Mouse (Mus musculus): ENCODE results near the gene Itga6. TPM values are rescaled to one million over a fixed set of nuclear protein-coding genes. Genes with fewer than 3 reads are reported as not detected.

The Itga6 gene
- polyA plus RNA-seq, 1 experiment: 151 TPM

GRCm38 (mm10) chr2:71888437-71888836 lies 143.0 kb downstream of the Itga6 start:
- Histone ChIP-seq H3K9me3 (replicated peaks; ENCODE audit: control insufficient read depth, insufficient read depth, low read length, poor library complexity, severe bottlenecking) (no peaks in the 10 kb centered on the region), H3K27ac (ENCODE audit: insufficient read depth, low read length) (no peak overlapping the region), H3K4me3 (ENCODE audit: low read depth, low read length) (no peak overlapping the region), H3K4me1 (ENCODE audit: control insufficient read depth, insufficient read depth, low read length) (no peaks in the 10 kb centered on the region), H3K9ac (ENCODE audit: low read depth, poor library complexity, severe bottlenecking) (no peak overlapping the region), H3K36me3 (ENCODE audit: control insufficient read depth, insufficient read depth, low read length, poor library complexity, severe bottlenecking) (peaks cover 72% of the 10 kb centered on the region), H3K27me3 (ENCODE audit: control insufficient read depth, insufficient read depth, low read length, poor library complexity, severe bottlenecking) (no peaks in the 10 kb centered on the region)
- peak; percentile 62 for TF ChIP-seq CTCF (IDR thresholded peaks at IDR 0.05; ENCODE audit: low read depth, low read length)
- no peak for TF ChIP-seq POLR2A (IDR thresholded peaks at IDR 0.05; ENCODE audit: insufficient read depth, low read length)

- H3K4me1 ChIP-seq (ENCODE audit: control insufficient read depth, insufficient read depth, low read length): no peaks in the 10 kb centered on the region
- no peak overlapping the region for H3K27ac ChIP-seq (ENCODE audit: insufficient read depth, low read length)
- no peak overlapping the region for H3K4me3 ChIP-seq (ENCODE audit: low read depth, low read length)
- TF ChIP-seq EP300 (IDR thresholded peaks at IDR 0.05; ENCODE audit: insufficient read depth, low read depth, low read length) (no peak), POLR2A (IDR thresholded peaks at IDR 0.05; ENCODE audit: insufficient read depth, low read length) (no peak), CTCF (IDR thresholded peaks at IDR 0.05; ENCODE audit: low read depth, low read length) (no peak)
- H3K36me3 ChIP-seq (ENCODE audit: control insufficient read depth, insufficient read depth, low read length, poor library complexity, severe bottlenecking): peaks cover 71% of the 10 kb centered on the region
- H3K9me3 ChIP-seq (replicated peaks; ENCODE audit: control insufficient read depth, insufficient read depth, low read length, poor library complexity, severe bottlenecking): no peaks in the 10 kb centered on the region
- H3K9ac ChIP-seq (ENCODE audit: low read depth, poor library complexity, severe bottlenecking): no peak overlapping the region
- H3K27me3 ChIP-seq (ENCODE audit: control insufficient read depth, insufficient read depth, low read length, poor library complexity, severe bottlenecking): no peaks in the 10 kb centered on the region
These were observed 146.1 kb downstream of the Itga6 start for GRCm38 (mm10) chr2:71891536-71891935.

- Histone ChIP-seq H3K9me3 (replicated peaks; ENCODE audit: control insufficient read depth, insufficient read depth, low read length, poor library complexity, severe bottlenecking) (no peaks in the 10 kb centered on the region), H3K4me3 (ENCODE audit: low read depth, low read length) (no peak overlapping the region), H3K9ac (ENCODE audit: low read depth, poor library complexity, severe bottlenecking) (no peak overlapping the region), H3K27ac (ENCODE audit: insufficient read depth, low read length) (no peak overlapping the region), H3K36me3 (ENCODE audit: control insufficient read depth, insufficient read depth, low read length, poor library complexity, severe bottlenecking) (peaks cover 72% of the 10 kb centered on the region), H3K27me3 (ENCODE audit: control insufficient read depth, insufficient read depth, low read length, poor library complexity, severe bottlenecking) (no peaks in the 10 kb centered on the region), H3K4me1 (ENCODE audit: control insufficient read depth, insufficient read depth, low read length) (no peaks in the 10 kb centered on the region)
- no peak for TF ChIP-seq EP300 (IDR thresholded peaks at IDR 0.05; ENCODE audit: insufficient read depth, low read depth, low read length)
These were observed 147.4 kb downstream of the Itga6 start for GRCm38 (mm10) chr2:71892741-71893349.

- Histone ChIP-seq H3K27me3 (ENCODE audit: control insufficient read depth, insufficient read depth, low read length, poor library complexity, severe bottlenecking) (no peaks in the 10 kb centered on the region), H3K4me1 (ENCODE audit: control insufficient read depth, insufficient read depth, low read length) (no peaks in the 10 kb centered on the region), H3K9ac (ENCODE audit: low read depth, poor library complexity, severe bottlenecking) (no peak overlapping the region), H3K27ac (ENCODE audit: insufficient read depth, low read length) (no peak overlapping the region), H3K4me3 (ENCODE audit: low read depth, low read length) (no peak overlapping the region), H3K36me3 (ENCODE audit: control insufficient read depth, insufficient read depth, low read length, poor library complexity, severe bottlenecking) (peaks cover 63% of the 10 kb centered on the region), H3K9me3 (replicated peaks; ENCODE audit: control insufficient read depth, insufficient read depth, low read length, poor library complexity, severe bottlenecking) (no peaks in the 10 kb centered on the region)
- TF ChIP-seq CTCF (IDR thresholded peaks at IDR 0.05; ENCODE audit: low read depth, low read length) (no peak), POLR2A (IDR thresholded peaks at IDR 0.05; ENCODE audit: insufficient read depth, low read length) (no peak), EP300 (IDR thresholded peaks at IDR 0.05; ENCODE audit: insufficient read depth, low read depth, low read length) (no peak)
These were observed 150.3 kb downstream of the Itga6 start for GRCm38 (mm10) chr2:71895596-71896286.

GRCm38 (mm10) chr2:71897420-71897819 lies 152.0 kb downstream of the Itga6 start:
- Histone ChIP-seq H3K9me3 (replicated peaks; ENCODE audit: control insufficient read depth, insufficient read depth, low read length, poor library complexity, severe bottlenecking) (no peaks in the 10 kb centered on the region), H3K4me3 (ENCODE audit: low read depth, low read length) (no peak overlapping the region), H3K9ac (ENCODE audit: low read depth, poor library complexity, severe bottlenecking) (no peak overlapping the region), H3K27me3 (ENCODE audit: control insufficient read depth, insufficient read depth, low read length, poor library complexity, severe bottlenecking) (no peaks in the 10 kb centered on the region), H3K36me3 (ENCODE audit: control insufficient read depth, insufficient read depth, low read length, poor library complexity, severe bottlenecking) (peaks cover 59% of the 10 kb centered on the region), H3K27ac (ENCODE audit: insufficient read depth, low read length) (no peak overlapping the region), H3K4me1 (ENCODE audit: control insufficient read depth, insufficient read depth, low read length) (no peaks in the 10 kb centered on the region)
- no peak for TF ChIP-seq EP300 (IDR thresholded peaks at IDR 0.05; ENCODE audit: insufficient read depth, low read depth, low read length)
- TF ChIP-seq CTCF (IDR thresholded peaks at IDR 0.05; ENCODE audit: low read depth, low read length): no peak
- no peak for TF ChIP-seq POLR2A (IDR thresholded peaks at IDR 0.05; ENCODE audit: insufficient read depth, low read length)

- Histone ChIP-seq H3K4me3 (ENCODE audit: low read depth, low read length) (no peak overlapping the region), H3K27ac (ENCODE audit: insufficient read depth, low read length) (no peak overlapping the region), H3K9me3 (replicated peaks; ENCODE audit: control insufficient read depth, insufficient read depth, low read length, poor library complexity, severe bottlenecking) (no peaks in the 10 kb centered on the region), H3K4me1 (ENCODE audit: control insufficient read depth, insufficient read depth, low read length) (no peaks in the 10 kb centered on the region), H3K9ac (ENCODE audit: low read depth, poor library complexity, severe bottlenecking) (no peak overlapping the region), H3K36me3 (ENCODE audit: control insufficient read depth, insufficient read depth, low read length, poor library complexity, severe bottlenecking) (peaks cover 56% of the 10 kb centered on the region), H3K27me3 (ENCODE audit: control insufficient read depth, insufficient read depth, low read length, poor library complexity, severe bottlenecking) (no peaks in the 10 kb centered on the region)
- TF ChIP-seq EP300 (IDR thresholded peaks at IDR 0.05; ENCODE audit: insufficient read depth, low read depth, low read length) (no peak), POLR2A (IDR thresholded peaks at IDR 0.05; ENCODE audit: insufficient read depth, low read length) (no peak), CTCF (IDR thresholded peaks at IDR 0.05; ENCODE audit: low read depth, low read length) (no peak)
These were observed 153.0 kb downstream of the Itga6 start for GRCm38 (mm10) chr2:71898335-71898856.
